Mouse (Mus musculus): ENCODE measurements around the gene Mrvi1.

GRCm38 (mm10) chr7:110990356-110991220 lies 8.3 kb upstream of the Mrvi1 start:
- TF ChIP-seq CTCF (conservative IDR thresholded peaks at IDR 0.05; ENCODE audit: low read length) (no peak), POU5F1 (IDR thresholded peaks at IDR 0.05; ENCODE audit: borderline replicate concordance, low read length) (no peak)

Measured in E14TG2a.4 (cell line).